Mouse (Mus musculus) MEL (cell line): ENCODE data around the gene Traf3ip2. TPM values are rescaled to one million over a fixed set of nuclear protein-coding genes. Genes with fewer than 3 reads are reported as not detected.

ENCODE experiments used
- DNase-seq: peaks from one replicate; pipeline ENCODE4 v3.0.0; 2011; ENCODE audit warnings: low read depth, low spot score
- H3K27ac ChIP-seq: 2 replicates; pipeline ENCODE4 v1.5.1; 2012; ENCODE audit warnings: low read depth, mild to moderate bottlenecking, control low read depth, low read length, moderate library complexity; ENCODE audit not compliant: control insufficient read depth
- H3K27me3 ChIP-seq, 2 experiments: fragments of 150-350 bp in 1 of 2; sonication (generic) in 1 of 2; 2 replicates each; pipeline ENCODE4 v1.6.1; 2012; ENCODE audit warnings: low read length in 2 of 2, mild to moderate bottlenecking in 2 of 2, improper control_type of control experiment in 1 of 2, moderate library complexity in 1 of 2; ENCODE audit not compliant: insufficient read depth in 2 of 2, control insufficient read depth in 1 of 2
- H3K36me3 ChIP-seq, 2 experiments: 2 replicates each; pipeline ENCODE4 v1.6.1; 2012 to 2014; ENCODE audit warnings: low read length in 2 of 2, improper control_type of control experiment in 1 of 2, inconsistent platforms in 1 of 2, mild to moderate bottlenecking in 1 of 2; ENCODE audit not compliant: insufficient read depth in 2 of 2, control insufficient read depth in 1 of 2
- H3K4me1 ChIP-seq, 2 experiments: fragments of 150-350 bp in 1 of 2; sonication (generic) in 1 of 2; 2 replicates each; pipeline ENCODE4 v1.6.1; 2012; ENCODE audit warnings: low read length in 2 of 2, improper control_type of control experiment in 1 of 2, mild to moderate bottlenecking in 1 of 2; ENCODE audit not compliant: insufficient read depth in 2 of 2, control insufficient read depth in 1 of 2
- H3K4me3 ChIP-seq, 2 experiments: fragments of 150-350 bp in 1 of 2; sonication (generic) in 1 of 2; 2 replicates each; pipeline ENCODE4 v1.5.1; 2012; ENCODE audit warnings: low read depth in 2 of 2, low read length in 2 of 2, mild to moderate bottlenecking in 2 of 2, moderate library complexity in 2 of 2, control low read depth in 1 of 2, improper control_type of control experiment in 1 of 2; ENCODE audit not compliant: control insufficient read depth in 1 of 2, insufficient read depth in 1 of 2
- H3K79me2 ChIP-seq: 2 replicates; pipeline ENCODE4 v1.6.1; 2012; ENCODE audit warnings: mild to moderate bottlenecking, low read length, moderate library complexity; ENCODE audit not compliant: control insufficient read depth, poor library complexity, insufficient read depth
- H3K9ac ChIP-seq: 2 replicates; pipeline ENCODE4 v1.6.1; 2012; ENCODE audit warnings: low read depth, mild to moderate bottlenecking, control low read depth, low read length, moderate library complexity; ENCODE audit not compliant: control insufficient read depth, poor library complexity, severe bottlenecking
- H3K9me3 ChIP-seq: fragments of 150-350 bp; sonication (generic); replicated peaks from 2 replicates; pipeline ENCODE4 v1.6.1; 2012; ENCODE audit warnings: mild to moderate bottlenecking, low read length, improper control_type of control experiment, moderate library complexity; ENCODE audit not compliant: insufficient read depth
- CHD1 ChIP-seq: IDR thresholded peaks from 2 replicates; pipeline ENCODE4 v1.6.1; 2012; ENCODE audit warnings: low read depth, mild to moderate bottlenecking, inconsistent platforms, low read length, improper control_type of control experiment
- ELF1 ChIP-seq: IDR thresholded peaks from 2 replicates; pipeline ENCODE4 v1.6.1; 2014; ENCODE audit warnings: low read depth, mild to moderate bottlenecking, inconsistent platforms, low read length, improper control_type of control experiment, moderate library complexity
- EP300 ChIP-seq, 2 experiments: IDR thresholded peaks; 2 replicates each; pipeline ENCODE4 v1.6.1; 2011; ENCODE audit warnings: improper control_type of control experiment in 2 of 2, low read length in 2 of 2, low read depth in 1 of 2, mild to moderate bottlenecking in 1 of 2
- GABPA ChIP-seq: IDR thresholded peaks from 2 replicates; pipeline ENCODE4 v1.6.1; 2012; ENCODE audit warnings: low read depth, mild to moderate bottlenecking, inconsistent platforms, low read length, improper control_type of control experiment, moderate library complexity
- GATA1 ChIP-seq: IDR thresholded peaks from 2 replicates; pipeline ENCODE4 v1.6.1; 2011; ENCODE audit warnings: low read depth, low read length, improper control_type of control experiment
- JUND ChIP-seq: IDR thresholded peaks from 2 replicates; pipeline ENCODE4 v1.6.1; 2011; ENCODE audit warnings: low read depth, mild to moderate bottlenecking, improper control_type of control experiment, low read length
- MAX ChIP-seq: IDR thresholded peaks from 2 replicates; pipeline ENCODE4 v1.6.1; 2011; ENCODE audit warnings: low read length, improper control_type of control experiment
- MEF2A ChIP-seq: IDR thresholded peaks from 2 replicates; pipeline ENCODE4 v1.6.1; 2014; ENCODE audit warnings: low read depth, mild to moderate bottlenecking, inconsistent platforms, low read length, improper control_type of control experiment; ENCODE audit not compliant: poor library complexity, insufficient replicate concordance, severe bottlenecking; ENCODE audit errors: extremely low read depth
- MXI1 ChIP-seq: IDR thresholded peaks from 2 replicates; pipeline ENCODE4 v1.6.1; 2011; ENCODE audit warnings: mild to moderate bottlenecking, low read depth, low read length, improper control_type of control experiment
- NELFE ChIP-seq: IDR thresholded peaks from 2 replicates; pipeline ENCODE4 v1.6.1; 2011; ENCODE audit warnings: low read depth, low read length, improper control_type of control experiment
- TAL1 ChIP-seq: IDR thresholded peaks from 2 replicates; pipeline ENCODE4 v1.6.1; 2012; ENCODE audit warnings: mild to moderate bottlenecking, inconsistent platforms, low read length, moderate library complexity, mixed read lengths
- UBTF ChIP-seq: IDR thresholded peaks from 2 replicates; pipeline ENCODE4 v1.6.1; 2012; ENCODE audit warnings: low read depth, mild to moderate bottlenecking, inconsistent platforms, low read length, improper control_type of control experiment, moderate library complexity, borderline replicate concordance; ENCODE audit not compliant: insufficient read depth
- USF1 ChIP-seq: IDR thresholded peaks from 2 replicates; pipeline ENCODE4 v1.6.1; 2014; ENCODE audit warnings: low read depth, mild to moderate bottlenecking, inconsistent platforms, low read length, improper control_type of control experiment, moderate library complexity
- ZKSCAN1 ChIP-seq: IDR thresholded peaks from 2 replicates; pipeline ENCODE4 v1.6.1; 2012; ENCODE audit warnings: low read depth, mild to moderate bottlenecking, inconsistent platforms, low read length, improper control_type of control experiment, moderate library complexity
- polyA plus RNA-seq, 2 experiments: library from polyadenylated mRNA; stranded (reverse) in 1 of 2; unstranded in 1 of 2; fragments of >175 nt in 1 of 2; fragments of >200 nt in 1 of 2; gene quantifications; 2 replicates each; pipeline versions ENCODE4 v1.2.1 to v1.2.4; 2012; ENCODE audit warnings: low replicate concordance in 2 of 2, low read depth in 1 of 2; ENCODE audit not compliant: insufficient read length in 2 of 2, insufficient read depth in 1 of 2, missing spikeins in 1 of 2
- total RNA-seq: library from RNA; depleted of rRNA; stranded (reverse); fragments of 300-350 nt; gene quantifications from 2 replicates; pipeline ENCODE4 v1.2.3, GENCODE M21; 2012

Traf3ip2 gene
- total and polyA plus RNA-seq, 3 experiments: 1.3 to 3.0 TPM; not detected in 1

GRCm38 (mm10) chr10:39600115-39600514, 12.6 kb upstream of the Traf3ip2 start:
- no peak for TF ChIP-seq MAX
- TF ChIP-seq, all 39 proteins: peak for 0
- H3K4me3 ChIP-seq: no peak overlapping the region
- H3K79me2 ChIP-seq: no peaks in the 10 kb centered on the region
- H3K4me1 ChIP-seq: no peaks in the 10 kb centered on the region
- H3K27me3 ChIP-seq: no peaks in the 10 kb centered on the region; a peak in 1 of 4 replicates
- no peaks in the 10 kb centered on the region for H3K36me3 ChIP-seq
- H3K9me3 ChIP-seq: no peaks in the 10 kb centered on the region
- H3K9ac ChIP-seq: no peak overlapping the region
- no peak overlapping the region for H3K27ac ChIP-seq
- DNase-seq: no peak

- H3K27me3 ChIP-seq: no peaks in the 10 kb centered on the region; a peak in 1 of 4 replicates
- no peak for DNase-seq
- no peaks in the 10 kb centered on the region for H3K79me2 ChIP-seq
- H3K4me3 ChIP-seq: no peak overlapping the region
- no peak for TF ChIP-seq USF1
- TF ChIP-seq JUND: no peak
- no peak for TF ChIP-seq UBTF
- TF ChIP-seq ELF1: no peak
- no peak for TF ChIP-seq NELFE
- no peak for TF ChIP-seq GATA1
- no peak for TF ChIP-seq GABPA
- TF ChIP-seq CHD1: no peak
- TF ChIP-seq TAL1: no peak
- no peak for TF ChIP-seq MAX
- TF ChIP-seq EP300 (IDR thresholded peaks at IDR 0.05; ENCODE audit: low read depth in 1 of 2, low read length in 2 of 2): no peak
- no peak for TF ChIP-seq MEF2A
- TF ChIP-seq ZKSCAN1: no peak
- TF ChIP-seq MXI1: no peak
- TF ChIP-seq, all 39 proteins: peak for 0
- no peak overlapping the region for H3K27ac ChIP-seq
- no peak overlapping the region for H3K9ac ChIP-seq
- no peaks in the 10 kb centered on the region for H3K9me3 ChIP-seq
- H3K36me3 ChIP-seq: no peaks in the 10 kb centered on the region
- no peaks in the 10 kb centered on the region for H3K4me1 ChIP-seq
Measured at GRCm38 (mm10) chr10:39601068-39601467, 11.7 kb upstream of the Traf3ip2 start.

GRCm38 (mm10) chr10:39606434-39606833, 6.3 kb upstream of the Traf3ip2 start:
- Histone ChIP-seq H3K27ac (no peak overlapping the region), H3K9ac (no peak overlapping the region), H3K36me3 (no peaks in the 10 kb centered on the region), H3K27me3 (no peaks in the 10 kb centered on the region), H3K79me2 (no peaks in the 10 kb centered on the region), H3K9me3 (no peaks in the 10 kb centered on the region), H3K4me1 (no peaks in the 10 kb centered on the region), H3K4me3 (no peak overlapping the region)
- DNase-seq: no peak
- TF ChIP-seq ELF1: no peak
